Mouse (Mus musculus): Measurements from ENCODE around the gene Rgs12. TPM values are rescaled to one million over a fixed set of nuclear protein-coding genes. Genes with fewer than 3 reads are reported as not detected.

Rgs12 gene
- 7.1 TPM for polyA plus RNA-seq (2017; shearing (Covaris generic))

GRCm38 (mm10) chr5:34948861-34949760, at the start of gene Rgs12:
Rgs12 (plus strand) TSS chr5:34949445.

GRCm38 (mm10) chr5:34907910-34908725, 41.1 kb upstream of the Rgs12 start, which contains the start of gene Msantd1:
Msantd1 (plus strand) TSS chr5:34908012.

DNA sequence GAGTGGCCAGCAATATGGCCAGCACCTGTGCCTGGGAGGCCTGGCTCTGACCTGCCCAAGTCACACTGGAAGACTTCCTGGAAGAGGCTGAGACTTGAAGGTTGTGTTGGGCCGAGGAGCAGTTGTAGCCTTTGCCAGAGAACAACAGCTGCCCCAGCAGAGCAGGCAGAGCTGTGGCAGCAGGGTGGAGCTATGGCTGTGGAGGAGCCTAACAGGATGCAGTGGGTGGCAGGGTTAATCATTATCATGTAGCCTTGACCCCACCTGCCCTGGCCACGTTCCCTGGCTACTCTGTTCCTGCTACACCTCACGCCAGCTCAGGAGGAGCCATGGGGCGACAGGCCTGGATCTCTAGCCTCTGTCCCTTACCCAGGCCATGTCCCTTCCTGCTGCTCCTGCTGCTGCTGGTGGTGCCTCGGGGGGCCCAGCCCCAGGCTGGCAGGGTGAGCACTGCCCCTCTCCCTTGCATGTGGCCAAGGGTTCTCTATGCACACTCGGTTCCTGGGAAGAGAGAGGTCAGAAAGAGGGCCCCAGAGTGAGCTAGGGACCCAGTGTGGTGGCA, 92.1 kb downstream of the Rgs12 start, which contains the start of gene Hgfac:
Gene Hgfac (plus strand): TSS at position 242 of the 562 bp plus-strand sequence.

DNA sequence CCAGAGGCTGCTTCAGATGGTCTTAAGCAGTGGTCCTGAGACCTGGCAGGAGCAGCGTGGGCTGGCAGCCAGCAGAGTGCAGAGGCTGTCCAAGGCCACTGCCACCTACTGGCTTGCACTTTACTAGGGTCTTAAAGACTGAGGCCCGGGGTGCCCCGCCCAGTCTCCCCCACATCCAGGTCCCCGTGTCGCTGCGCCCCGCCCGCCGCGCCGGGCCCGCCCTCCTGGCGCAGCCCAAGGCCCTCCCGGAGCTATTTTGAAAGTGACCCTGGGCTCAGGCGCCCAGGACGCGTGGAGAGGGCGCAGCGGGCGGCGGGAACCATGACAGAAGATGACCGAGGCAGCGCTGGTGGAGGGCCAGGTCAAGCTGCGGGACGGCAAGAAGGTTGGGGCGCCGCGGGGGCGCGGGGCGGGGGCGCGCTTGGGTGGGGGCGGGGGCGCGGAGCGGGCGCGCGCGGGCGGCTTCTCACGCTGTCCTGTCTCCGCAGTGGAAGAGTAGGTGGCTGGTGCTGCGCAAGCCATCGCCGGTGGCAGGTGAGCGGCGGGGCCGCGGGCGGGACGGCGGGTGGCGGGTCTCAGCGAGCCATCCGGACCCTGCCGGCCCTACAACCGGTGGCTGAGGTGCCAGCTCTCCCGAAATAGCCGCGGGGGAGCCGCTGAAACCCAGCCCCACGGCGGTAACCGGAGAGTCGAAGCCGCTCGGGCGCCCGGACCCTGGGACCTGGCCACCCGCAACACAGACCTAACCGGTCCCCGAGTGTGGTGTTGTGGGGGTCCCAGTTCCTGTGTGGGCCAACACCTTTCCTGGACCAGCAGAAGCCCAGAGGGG, 107.6 kb downstream of the Rgs12 start, which contains the start of gene Dok7:
Gene Dok7 (plus strand): TSS at position 163 of the 829 bp plus-strand sequence.

Other genes with a start within 250 kb of the Rgs12 start
- gene Htt, start 187.7 kb upstream of the Rgs12 start, polyA plus RNA-seq (2017; shearing (Covaris generic)), result 6.9 TPM
- gene Msantd1, start 41.4 kb upstream of the Rgs12 start, polyA plus RNA-seq (2017; shearing (Covaris generic)), result 0.38 TPM
- 8.9 TPM for gene Hgfac, start 92.1 kb downstream of the Rgs12 start, polyA plus RNA-seq (2017; shearing (Covaris generic))
- not detected for gene Dok7, start 107.3 kb downstream of the Rgs12 start, polyA plus RNA-seq (2017; shearing (Covaris generic))
- gene Lrpap1, start 156.3 kb downstream of the Rgs12 start, polyA plus RNA-seq (2017; shearing (Covaris generic)), result 93.8 TPM